Mouse (Mus musculus) limb, embryonic 15.5 days (tissue): ENCODE measurements around the gene 4933424G06Rik. TPM values are rescaled to one million over a fixed set of nuclear protein-coding genes. Genes with fewer than 3 reads are reported as not detected.

ENCODE experiments used
- ATAC-seq: fragments of 200-750 bp; cut with Nextera tagmentation; 2 replicates; pipeline ENCODE4 v1.8.0; 2017; ENCODE audit warnings: low read depth, moderate TSS enrichment; ENCODE audit not compliant: insufficient number of reproducible peaks, low FRiP score, low TSS enrichment
- H3K27ac ChIP-seq: fragments of 300-500 bp; sonication (generic); 2 replicates; pipeline ENCODE4 v1.5.1; 2015; ENCODE audit warnings: moderate library complexity, mild to moderate bottlenecking, inconsistent platforms
- H3K27me3 ChIP-seq: fragments of 300-500 bp; sonication (generic); 2 replicates; pipeline ENCODE4 v1.6.1; 2015; ENCODE audit warnings: inconsistent platforms
- H3K36me3 ChIP-seq: fragments of 300-500 bp; sonication (generic); 2 replicates; pipeline ENCODE4 v1.6.1; 2015; ENCODE audit warnings: inconsistent platforms
- H3K4me1 ChIP-seq: fragments of 300-500 bp; sonication (generic); 2 replicates; pipeline ENCODE4 v1.6.1; 2015; ENCODE audit warnings: inconsistent platforms
- H3K4me2 ChIP-seq: fragments of 300-500 bp; sonication (generic); 2 replicates; pipeline ENCODE4 v1.6.1; 2015; ENCODE audit warnings: mild to moderate bottlenecking, inconsistent platforms
- H3K4me3 ChIP-seq: fragments of 300-500 bp; sonication (generic); 2 replicates; pipeline ENCODE4 v1.5.1; 2015; ENCODE audit warnings: mild to moderate bottlenecking, inconsistent platforms
- H3K9ac ChIP-seq: fragments of 300-500 bp; sonication (generic); 2 replicates; pipeline ENCODE4 v1.6.1; 2015; ENCODE audit warnings: inconsistent platforms
- H3K9me3 ChIP-seq: fragments of 300-500 bp; sonication (generic); 2 replicates; pipeline ENCODE4 v1.6.1; 2016; ENCODE audit warnings: inconsistent platforms
- WGBS: fragments of 180-500 bp; shearing (Covaris S2); methylation state at CpG from one replicate; pipeline ENCODE4 v1.1.7; 2015; 5-methylcytosine and 5-hydroxymethylcytosine counted together
- polyA plus RNA-seq: library from polyadenylated mRNA; unstranded; fragments of >200 nt; fragmentation: Nextera tagmentation; extraction: Ambion mirVana; gene quantifications from 2 replicates; pipeline ENCODE4 v1.2.1, GENCODE M21; 2015

Gene 4933424G06Rik
- polyA plus RNA-seq, 1 experiment from 2014 or later, result 0.28 TPM

DNA sequence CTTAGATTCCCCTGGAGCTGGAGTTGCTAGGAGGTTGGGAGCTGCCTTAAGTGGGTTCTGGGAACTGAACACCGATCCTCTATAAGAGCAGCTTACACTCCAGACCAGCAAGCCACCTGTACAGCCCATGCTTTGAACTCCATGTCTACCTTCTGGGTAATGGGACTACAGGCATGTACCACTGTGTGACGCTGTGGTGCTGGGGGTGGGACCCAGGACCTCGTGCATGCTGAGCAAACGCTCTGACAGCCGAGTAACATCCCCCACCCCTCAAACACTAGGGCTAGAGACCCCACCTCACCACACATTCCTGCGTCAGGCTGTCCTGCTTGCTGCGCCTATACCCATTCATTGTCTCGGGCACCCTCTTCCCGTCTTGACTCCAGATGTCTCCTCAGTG, 48.6 kb downstream of the 4933424G06Rik start:
- H3K36me3 ChIP-seq, result no peaks in the 10 kb centered on the region
- H3K27ac ChIP-seq, result no peak overlapping the region
- no peak overlapping the region for H3K4me2 ChIP-seq
- H3K9ac ChIP-seq, result no peak overlapping the region
- H3K27me3 ChIP-seq, result no peaks in the 10 kb centered on the region
- ATAC-seq, result no peak
- no peak overlapping the region for H3K4me3 ChIP-seq
- H3K4me1 ChIP-seq, result no peaks in the 10 kb centered on the region
- 76% methylated on average over 9 of the region's 9 CpGs for WGBS
- H3K9me3 ChIP-seq, result no peaks in the 10 kb centered on the region

DNA sequence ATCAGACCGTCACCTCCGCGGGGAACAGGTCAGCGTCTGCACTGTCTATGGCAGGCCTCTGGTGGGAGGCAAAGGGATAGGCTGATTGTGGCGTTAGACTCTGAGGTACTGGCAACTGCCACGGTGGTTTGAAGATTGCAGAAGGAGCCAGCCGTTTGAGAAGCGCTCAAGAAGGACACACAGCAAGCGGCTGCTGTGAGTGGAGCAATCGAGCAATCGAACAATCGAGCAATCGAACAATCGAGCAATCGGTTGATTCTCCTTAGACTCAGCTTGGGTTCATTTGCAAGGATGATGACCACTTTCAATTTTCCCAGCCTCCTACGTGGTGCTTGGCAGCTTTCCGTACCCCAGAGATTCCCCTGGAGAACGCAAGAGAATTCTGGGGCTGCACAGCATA, 49.1 kb downstream of the 4933424G06Rik start:
- Histone ChIP-seq H3K9ac (no peak overlapping the region), H3K27ac (no peak overlapping the region), H3K4me1 (no peaks in the 10 kb centered on the region), H3K4me2 (no peak overlapping the region), H3K4me3 (no peak overlapping the region), H3K36me3 (no peaks in the 10 kb centered on the region), H3K27me3 (no peaks in the 10 kb centered on the region), H3K9me3 (no peaks in the 10 kb centered on the region)
- ATAC-seq, result no peak
- WGBS, result 82% methylated on average over 18 of the region's 18 CpGs

DNA sequence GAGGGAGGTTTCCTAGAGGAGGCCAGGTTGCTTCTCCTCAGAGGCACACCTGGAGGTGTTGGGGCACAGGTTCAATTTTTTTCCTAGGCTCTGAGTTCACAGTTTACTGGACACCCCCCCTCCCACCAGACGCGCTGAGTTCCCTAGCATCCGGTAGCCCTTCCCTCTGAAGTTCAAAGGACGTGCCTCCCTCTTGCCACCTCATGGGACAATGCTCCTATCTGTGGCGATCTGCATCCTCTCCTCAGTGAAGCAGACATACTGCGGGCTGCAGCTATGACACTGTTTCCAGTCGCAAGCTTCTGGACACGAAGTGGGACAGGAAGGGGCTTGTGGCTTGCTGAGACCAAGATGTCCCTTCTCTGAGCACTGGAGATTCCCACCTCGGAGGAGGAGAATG, 50.5 kb downstream of the 4933424G06Rik start:
- ATAC-seq, result no peak

DNA sequence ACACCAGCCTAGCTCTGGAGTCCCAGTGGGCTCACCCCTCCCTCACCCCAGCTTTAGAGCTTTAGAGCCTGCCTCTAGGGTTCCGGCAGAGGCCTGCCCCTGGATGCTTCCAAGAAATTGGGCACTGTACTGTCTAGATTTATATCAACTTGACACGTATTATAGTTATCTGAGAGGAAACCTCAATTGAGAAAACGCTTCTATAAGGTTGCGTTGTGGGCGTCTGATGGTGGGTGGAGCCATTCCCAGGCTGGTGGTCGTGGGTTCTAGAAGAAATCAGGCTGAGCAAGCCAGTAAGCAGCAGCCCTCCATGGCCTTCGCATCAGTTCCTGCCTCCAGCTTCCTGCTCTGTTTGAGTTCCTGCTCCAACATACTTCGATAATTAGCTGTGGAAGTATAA, 51.1 kb downstream of the 4933424G06Rik start:
- Histone ChIP-seq H3K9ac (no peak overlapping the region), H3K4me2 (no peak overlapping the region), H3K27ac (no peak overlapping the region), H3K4me1 (no peaks in the 10 kb centered on the region), H3K9me3 (no peaks in the 10 kb centered on the region), H3K4me3 (no peak overlapping the region), H3K36me3 (no peaks in the 10 kb centered on the region), H3K27me3 (no peaks in the 10 kb centered on the region)
- ATAC-seq, result no peak
- 82% methylated on average over 8 of the region's 8 CpGs for WGBS

More for the DNA sequence above, 50.5 kb downstream of the 4933424G06Rik start:
- H3K36me3 ChIP-seq, result no peaks in the 10 kb centered on the region
- no peak overlapping the region for H3K4me3 ChIP-seq
- H3K27ac ChIP-seq, result no peak overlapping the region
- H3K9me3 ChIP-seq, result no peaks in the 10 kb centered on the region
- H3K9ac ChIP-seq, result no peak overlapping the region
- H3K27me3 ChIP-seq, result no peaks in the 10 kb centered on the region
- H3K4me1 ChIP-seq, result no peaks in the 10 kb centered on the region
- WGBS, result 76% methylated on average over 9 of the region's 9 CpGs
- H3K4me2 ChIP-seq, result no peak overlapping the region

DNA sequence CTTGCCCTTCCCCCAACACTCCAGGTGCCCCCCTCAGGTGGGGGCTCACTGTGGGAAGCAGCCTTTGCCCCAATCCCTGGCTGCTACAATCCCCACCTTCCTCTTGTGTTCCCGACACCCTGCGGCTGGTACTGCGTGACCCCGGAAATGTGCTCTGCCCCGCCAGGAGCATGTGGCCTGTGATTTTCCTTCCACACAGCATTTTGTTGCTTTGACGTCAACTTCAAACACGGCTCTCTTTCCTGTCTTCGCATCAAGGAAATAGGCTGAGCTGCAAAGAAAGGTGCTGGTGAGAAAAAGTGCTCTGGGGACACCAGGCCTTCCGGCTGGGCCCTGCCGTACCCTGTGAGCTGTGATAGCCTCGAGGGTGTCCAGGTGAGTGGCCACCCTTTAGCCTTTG, 51.6 kb downstream of the 4933424G06Rik start, which contains the start of gene Zap70:
Gene Zap70 (plus strand): TSS at position 231 of the 400 bp plus-strand sequence.
- H3K36me3 ChIP-seq, result no peaks in the 10 kb centered on the region
- H3K9me3 ChIP-seq, result no peaks in the 10 kb centered on the region
- H3K27ac ChIP-seq, result no peak within 1 kb of the TSS
- WGBS, result 81% methylated on average over 11 of the region's 11 CpGs
- H3K4me1 ChIP-seq, result no peaks in the 10 kb centered on the region
- ATAC-seq, result no peak
- no peak within 1 kb of the TSS for H3K4me3 ChIP-seq
- H3K9ac ChIP-seq, result no peak within 1 kb of the TSS
- no peak within 1 kb of the TSS for H3K4me2 ChIP-seq
- H3K27me3 ChIP-seq, result no peaks in the 10 kb centered on the region

DNA sequence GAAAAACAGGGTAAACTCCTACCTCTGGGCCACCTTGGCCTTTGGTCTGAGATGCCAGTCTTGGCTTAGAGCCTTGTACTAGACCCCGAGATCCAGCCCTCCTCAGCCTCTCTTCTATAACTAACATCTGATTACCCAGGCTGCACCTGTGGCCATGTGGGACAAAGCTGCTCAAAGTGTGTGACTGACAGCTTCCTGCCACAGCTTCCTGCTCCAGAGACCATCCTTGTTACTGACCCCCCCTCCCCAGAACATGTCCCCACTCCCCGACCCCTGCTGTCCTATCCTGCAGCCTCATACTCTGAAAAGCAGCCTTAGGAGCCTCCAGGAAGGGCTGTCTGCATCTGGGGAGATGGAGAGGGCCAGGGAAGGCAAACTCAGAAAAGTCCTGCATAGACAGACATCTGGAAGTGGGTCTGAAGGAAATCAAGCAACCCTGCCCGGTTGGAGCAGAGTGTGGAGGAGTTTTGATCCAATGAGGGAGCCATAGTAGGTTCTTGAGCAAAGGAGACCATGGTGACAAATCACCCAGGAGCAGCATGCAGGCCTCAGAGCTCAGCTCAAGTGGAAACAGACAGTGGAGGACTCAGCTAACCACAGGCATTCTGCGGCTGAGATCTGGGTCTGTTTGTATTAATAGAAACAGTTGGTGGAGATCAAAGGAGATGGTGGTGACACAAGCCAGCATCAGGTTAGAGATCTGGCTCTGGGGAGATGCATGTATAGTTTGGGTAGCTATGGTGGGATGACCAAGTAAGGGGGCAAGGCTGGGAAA, 56.7 kb downstream of the 4933424G06Rik start:
- WGBS, result 46% methylated on average over 4 of the region's 4 CpGs
- peak overlapping the region; percentile 33; the same call in 1 of the 2 replicates for H3K27ac ChIP-seq

DNA sequence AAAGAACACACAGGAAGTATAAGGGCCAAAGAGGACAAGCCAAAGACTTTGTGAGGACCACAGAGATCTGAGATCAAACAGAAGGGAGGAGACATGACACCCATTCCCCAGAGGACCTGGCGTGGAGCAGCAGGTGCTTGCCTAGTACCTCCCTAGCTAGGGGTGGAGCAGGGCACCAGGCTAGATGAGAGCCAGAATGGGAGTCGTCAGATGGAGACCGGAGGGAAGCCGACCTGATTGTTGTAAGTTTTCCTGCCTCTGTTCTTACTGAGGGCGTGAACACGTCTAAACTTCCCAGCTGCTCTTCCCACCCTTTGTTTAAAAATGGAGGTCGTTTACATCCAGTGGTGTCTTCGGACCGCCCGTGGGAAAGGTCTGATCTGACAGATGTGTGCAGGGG, 57.4 kb downstream of the 4933424G06Rik start:
- no peak for ATAC-seq
- no peak overlapping the region for H3K27ac ChIP-seq
- WGBS, result 39% methylated on average over 10 of the region's 10 CpGs

More for the DNA sequence above, 56.7 kb downstream of the 4933424G06Rik start:
- H3K4me3 ChIP-seq, result no peak overlapping the region
- H3K36me3 ChIP-seq, result no peaks in the 10 kb centered on the region
- ATAC-seq, result no peak
- H3K9ac ChIP-seq, result no peak overlapping the region
- peaks cover 7% of the 10 kb centered on the region; the same call in 1 of the 2 replicates for H3K4me1 ChIP-seq
- H3K9me3 ChIP-seq, result no peaks in the 10 kb centered on the region
- H3K4me2 ChIP-seq, result no peak overlapping the region
- H3K27me3 ChIP-seq, result peaks cover 8% of the 10 kb centered on the region

DNA sequence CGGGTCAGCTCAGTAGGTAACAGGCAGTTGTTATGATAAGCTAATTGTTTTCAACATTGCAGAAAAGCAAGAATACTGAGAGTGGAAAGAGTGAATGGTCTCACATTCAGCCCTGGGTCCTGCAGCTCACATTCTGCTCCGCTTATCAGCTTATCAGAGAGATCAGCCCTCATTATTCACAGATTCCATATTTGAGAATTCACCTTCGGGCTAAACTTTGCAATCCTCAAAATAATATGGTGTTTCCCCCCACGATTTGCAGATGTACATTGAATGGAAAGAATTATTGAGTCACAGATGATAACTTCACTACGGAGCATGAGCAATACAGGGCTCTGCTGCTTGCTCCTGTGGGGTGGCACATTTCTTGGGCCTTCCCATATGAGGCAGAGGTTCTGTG, 58.8 kb downstream of the 4933424G06Rik start:
- Histone ChIP-seq H3K4me3 (no peak overlapping the region), H3K4me1 (peaks cover 7% of the 10 kb centered on the region; the same call in 1 of the 2 replicates), H3K36me3 (no peaks in the 10 kb centered on the region), H3K9me3 (no peaks in the 10 kb centered on the region), H3K9ac (no peak overlapping the region), H3K27ac (no peak overlapping the region), H3K27me3 (peaks cover 8% of the 10 kb centered on the region), H3K4me2 (no peak overlapping the region)
- WGBS, result 64% methylated on average over 5 of the region's 5 CpGs
- ATAC-seq, result no peak

More for the DNA sequence above, 57.4 kb downstream of the 4933424G06Rik start:
- Histone ChIP-seq H3K4me2 (no peak overlapping the region), H3K4me3 (no peak overlapping the region), H3K9ac (no peak overlapping the region), H3K27me3 (peaks cover 8% of the 10 kb centered on the region), H3K4me1 (peaks cover 7% of the 10 kb centered on the region; the same call in 1 of the 2 replicates), H3K9me3 (no peaks in the 10 kb centered on the region), H3K36me3 (no peaks in the 10 kb centered on the region)

DNA sequence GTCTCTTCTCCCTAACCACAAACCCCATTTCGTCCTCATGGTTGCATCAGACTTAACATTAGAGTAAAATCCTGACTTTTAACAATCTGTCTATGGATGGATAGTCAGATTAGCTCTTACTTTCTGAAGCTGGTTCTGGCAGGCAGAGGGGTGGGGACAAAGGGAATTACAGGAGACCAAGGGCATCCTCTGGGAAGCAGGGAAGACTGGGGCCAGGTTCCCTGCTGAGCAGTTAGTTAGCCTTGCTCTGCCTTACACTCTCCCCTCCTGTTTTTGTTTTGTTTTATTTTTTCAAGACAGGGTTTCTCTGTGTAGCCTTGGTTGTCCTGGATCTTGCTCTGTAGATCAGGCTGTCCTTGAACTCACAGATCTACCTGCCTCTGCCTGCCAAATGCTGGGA, 60.0 kb downstream of the 4933424G06Rik start:
- no peak overlapping the region for H3K4me2 ChIP-seq
- H3K4me1 ChIP-seq, result peaks cover 7% of the 10 kb centered on the region; the same call in 1 of the 2 replicates
- no peaks in the 10 kb centered on the region for H3K36me3 ChIP-seq
- no peak overlapping the region for H3K27ac ChIP-seq
- WGBS, result 86% methylated on average over 1 of the region's 1 CpGs
- no peak overlapping the region for H3K4me3 ChIP-seq
- H3K9ac ChIP-seq, result no peak overlapping the region
- no peaks in the 10 kb centered on the region for H3K9me3 ChIP-seq
- ATAC-seq, result no peak
- peaks cover 8% of the 10 kb centered on the region for H3K27me3 ChIP-seq

DNA sequence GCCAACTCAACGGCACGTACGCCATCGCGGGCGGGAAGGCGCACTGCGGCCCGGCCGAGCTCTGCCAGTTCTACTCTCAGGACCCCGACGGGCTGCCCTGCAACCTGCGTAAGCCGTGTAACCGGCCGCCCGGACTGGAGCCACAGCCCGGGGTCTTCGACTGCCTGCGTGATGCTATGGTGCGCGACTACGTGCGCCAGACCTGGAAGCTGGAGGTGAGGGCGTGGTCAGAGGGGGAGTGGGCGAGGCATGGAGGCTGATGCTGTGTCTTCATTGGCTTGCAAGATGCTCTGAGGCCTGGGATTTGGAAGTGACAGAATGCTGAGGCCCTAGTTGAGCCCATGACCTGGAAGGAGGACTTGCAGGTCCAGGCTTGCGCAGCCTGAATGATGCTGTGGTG, 61.0 kb downstream of the 4933424G06Rik start:
- Histone ChIP-seq H3K27me3 (peaks cover 8% of the 10 kb centered on the region), H3K4me2 (peak overlapping the region; percentile 55), H3K4me3 (peak overlapping the region; percentile 32), H3K27ac (no peak overlapping the region), H3K4me1 (peaks cover 7% of the 10 kb centered on the region; the same call in 1 of the 2 replicates), H3K9ac (no peak overlapping the region), H3K9me3 (no peaks in the 10 kb centered on the region), H3K36me3 (no peaks in the 10 kb centered on the region)
- no peak for ATAC-seq
- WGBS, result 16% methylated on average over 27 of the region's 27 CpGs

DNA sequence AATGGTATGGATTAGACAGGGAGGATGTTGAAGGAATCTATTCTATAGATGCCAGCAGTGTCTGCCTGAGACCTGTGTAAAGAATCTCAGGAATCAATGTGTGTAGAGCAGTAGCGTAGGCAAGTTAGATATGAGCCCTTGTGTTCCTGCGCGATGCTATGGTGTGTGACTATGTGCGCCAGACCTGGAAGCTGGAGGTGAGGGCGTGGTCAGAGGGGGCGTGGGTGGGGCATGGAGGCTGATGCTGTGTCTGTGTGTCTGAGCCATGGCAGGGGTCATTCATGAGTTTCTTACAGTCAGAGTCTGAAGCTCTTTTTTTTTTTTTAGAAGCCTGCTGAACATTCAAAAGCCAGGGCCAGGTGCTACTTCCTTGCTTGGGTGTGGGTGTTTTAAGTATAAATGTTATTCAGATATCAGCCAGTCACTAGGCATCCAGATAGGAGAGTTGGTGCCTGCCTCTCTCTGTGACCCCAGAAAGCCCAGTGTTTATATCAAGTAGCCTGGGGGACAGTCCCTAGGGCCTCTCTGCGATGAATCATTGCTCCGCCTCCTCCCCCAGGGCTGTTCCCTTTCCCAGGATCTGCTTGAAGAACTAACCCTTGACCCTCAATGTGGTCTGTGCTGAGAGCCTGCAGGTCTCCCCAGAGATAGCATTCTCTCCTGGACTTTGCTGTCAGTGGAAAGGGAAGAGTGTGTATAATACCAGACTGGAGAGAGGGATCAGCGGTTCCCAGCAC, 62.4 kb downstream of the 4933424G06Rik start:
- H3K9ac ChIP-seq, result no peak overlapping the region
- no peak overlapping the region for H3K4me3 ChIP-seq
- H3K4me1 ChIP-seq, result peaks cover 7% of the 10 kb centered on the region; the same call in 1 of the 2 replicates
- no peak overlapping the region for H3K4me2 ChIP-seq
- peaks cover 8% of the 10 kb centered on the region for H3K27me3 ChIP-seq
- no peak overlapping the region for H3K27ac ChIP-seq
- no peak for ATAC-seq
- no peaks in the 10 kb centered on the region for H3K9me3 ChIP-seq
- WGBS, result 85% methylated on average over 9 of the region's 9 CpGs
- H3K36me3 ChIP-seq, result no peaks in the 10 kb centered on the region

DNA sequence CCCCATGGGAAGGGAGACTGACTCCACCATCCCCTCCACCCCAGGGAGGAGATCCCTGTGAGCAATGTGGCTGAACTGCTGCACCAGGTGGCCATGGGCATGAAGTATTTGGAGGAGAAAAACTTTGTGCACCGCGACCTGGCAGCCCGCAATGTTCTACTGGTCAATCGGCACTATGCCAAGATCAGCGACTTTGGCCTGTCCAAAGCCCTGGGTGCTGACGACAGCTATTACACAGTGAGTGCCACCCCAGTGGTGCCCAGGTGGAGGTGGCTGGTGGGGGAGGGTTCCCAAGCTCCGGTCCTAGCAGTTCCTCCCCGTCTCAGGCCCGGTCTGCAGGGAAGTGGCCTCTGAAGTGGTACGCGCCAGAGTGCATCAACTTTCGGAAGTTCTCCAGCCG, 70.8 kb downstream of the 4933424G06Rik start:
- Histone ChIP-seq H3K9ac (no peak overlapping the region), H3K4me3 (no peak overlapping the region), H3K9me3 (no peaks in the 10 kb centered on the region), H3K36me3 (no peaks in the 10 kb centered on the region), H3K27ac (no peak overlapping the region), H3K27me3 (peaks cover 4% of the 10 kb centered on the region; the same call in 1 of the 2 replicates), H3K4me2 (no peak overlapping the region), H3K4me1 (peaks cover 10% of the 10 kb centered on the region)
- no peak for ATAC-seq
- WGBS, result 88% methylated on average over 13 of the region's 13 CpGs
